Mouse (Mus musculus) MEL (cell line): ENCODE data around the gene Bahcc1.

Source experiments
- CTCF ChIP-seq, 3 experiments: IDR thresholded peaks in 2 of 3; conservative IDR thresholded peaks in 1 of 3; 2 replicates each; pipeline ENCODE4 v1.5.1; 2011 to 2012; ENCODE audit warnings: low read length in 3 of 3, low read depth in 2 of 3, mild to moderate bottlenecking in 2 of 3, improper control_type of control experiment in 1 of 3, inconsistent platforms in 1 of 3, mixed read lengths in 1 of 3, moderate library complexity in 1 of 3; ENCODE audit not compliant: control insufficient read depth in 1 of 3, insufficient read depth in 1 of 3, poor library complexity in 1 of 3, severe bottlenecking in 1 of 3
- E2F4 ChIP-seq: IDR thresholded peaks from 2 replicates; pipeline ENCODE4 v1.6.1; 2011; ENCODE audit warnings: low read depth, low read length, improper control_type of control experiment, borderline replicate concordance
- HCFC1 ChIP-seq: IDR thresholded peaks from 2 replicates; pipeline ENCODE4 v1.6.1; 2012; ENCODE audit warnings: low read depth, mild to moderate bottlenecking, inconsistent platforms, low read length, improper control_type of control experiment, moderate library complexity
- TCF12 ChIP-seq: IDR thresholded peaks from 2 replicates; pipeline ENCODE4 v1.6.1; 2014; ENCODE audit warnings: low read depth, mild to moderate bottlenecking, inconsistent platforms, low read length, improper control_type of control experiment, moderate library complexity

GRCm38 (mm10) chr11:120257911-120258310, 25.2 kb downstream of the Bahcc1 start:
- TF ChIP-seq E2F4 (no peak), TCF12 (no peak), CTCF (IDR thresholded peaks at IDR 0.05 in 2 of 3, conservative IDR thresholded peaks at IDR 0.05 in 1 of 3; ENCODE audit: control insufficient read depth in 1 of 3, insufficient read depth in 1 of 3, low read depth in 2 of 3, low read length in 3 of 3, poor library complexity in 1 of 3, severe bottlenecking in 1 of 3) (no peak), HCFC1 (no peak)
